Mouse (Mus musculus) G1E (cell line): ENCODE data around the gene Sh3rf1. TPM values are rescaled to one million over a fixed set of nuclear protein-coding genes. Genes with fewer than 3 reads are reported as not detected.

Experiments used
- ATAC-seq: 2 replicates; pipeline ENCODE4 v1.8.0; 2016; ENCODE audit warnings: mild to moderate bottlenecking; ENCODE audit not compliant: insufficient number of reproducible peaks, poor library complexity, low FRiP score, severe bottlenecking; ENCODE audit errors: extremely low read depth
- DNase-seq: peaks from one replicate; pipeline ENCODE4 v3.0.0; 2012; ENCODE audit warnings: low spot score
- H3K27me3 ChIP-seq: 2 replicates; pipeline ENCODE4 v1.6.1; 2012; ENCODE audit warnings: mild to moderate bottlenecking, low read length, inconsistent platforms; ENCODE audit not compliant: insufficient read depth
- H3K36me3 ChIP-seq: replicated peaks from 2 replicates; pipeline ENCODE3; 2012; ENCODE audit warnings: mild to moderate bottlenecking, inconsistent platforms
- H3K4me1 ChIP-seq: 2 replicates; pipeline ENCODE4 v1.6.1; 2012; ENCODE audit warnings: low read depth, low read length, inconsistent platforms, mixed read lengths; ENCODE audit not compliant: insufficient read depth
- H3K4me3 ChIP-seq: 2 replicates; pipeline ENCODE4 v1.5.1; 2012; ENCODE audit warnings: low read depth, mild to moderate bottlenecking, inconsistent platforms, low read length, moderate library complexity, mixed read lengths
- H3K9me3 ChIP-seq: replicated peaks from 2 replicates; pipeline ENCODE4 v1.6.1; 2012; ENCODE audit warnings: inconsistent platforms
- CTCF ChIP-seq: IDR thresholded peaks from 2 replicates; pipeline ENCODE4 v1.5.1; 2012; ENCODE audit warnings: low read depth, low read length, inconsistent platforms, mixed read lengths
- GATA1 ChIP-seq: IDR thresholded peaks from 2 replicates; pipeline ENCODE4 v1.6.1; 2012; ENCODE audit warnings: borderline replicate concordance, low read length, inconsistent platforms, mixed read lengths
- GATA2 ChIP-seq: IDR thresholded peaks from 2 replicates; pipeline ENCODE4 v1.6.1; 2012; ENCODE audit warnings: low read depth, low read length, inconsistent platforms, borderline replicate concordance
- POLR2AphosphoS5 ChIP-seq: IDR thresholded peaks from 2 replicates; pipeline ENCODE4 v1.6.1; 2012; ENCODE audit warnings: low read depth, low read length, inconsistent platforms; ENCODE audit not compliant: insufficient replicate concordance
- TAL1 ChIP-seq: conservative IDR thresholded peaks from 2 replicates; pipeline ENCODE4 v1.6.1; 2012; ENCODE audit warnings: low read depth, low read length, inconsistent platforms, mixed read lengths
- polyA plus RNA-seq: library from polyadenylated mRNA; stranded (reverse); fragments of >175 nt; gene quantifications from 2 replicates; pipeline ENCODE4 v1.2.3, GENCODE M21; 2012
- total RNA-seq, 2 experiments: library from RNA; stranded (forward) in 1 of 2; stranded (reverse) in 1 of 2; fragments of 200-1000 nt in 1 of 2; fragments of >200 nt in 1 of 2; fragmentation: Nextera tagmentation in 1 of 2; gene quantifications; 2 replicates each; pipeline ENCODE4 v1.2.3; 2014 to 2017

Gene Sh3rf1
- total and polyA plus RNA-seq, 3 experiments, result 2.3 to 4.0 (median 2.6) TPM

DNA sequence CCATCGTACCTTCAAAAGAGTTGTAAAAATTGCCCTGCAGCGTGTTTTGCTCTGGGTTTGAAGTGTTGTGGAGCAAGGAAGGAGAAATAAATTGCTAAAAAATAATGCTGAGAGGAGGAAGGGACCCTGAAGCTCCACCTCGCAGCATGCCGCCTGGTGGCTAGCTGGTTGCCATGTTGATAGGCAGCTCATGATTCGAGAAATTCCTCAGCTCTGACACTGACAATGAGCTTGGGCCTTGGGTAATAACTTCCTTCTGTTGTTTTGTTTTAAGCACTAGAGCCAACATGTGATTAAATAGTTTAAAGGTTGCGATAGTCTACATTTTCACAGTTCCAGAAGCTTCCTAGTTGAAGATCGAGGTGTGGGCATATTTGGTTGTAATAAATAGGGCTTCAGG lies 89.3 kb downstream of the Sh3rf1 start:
- peaks cover 3% of the 10 kb centered on the region for H3K4me1 ChIP-seq
- TF ChIP-seq POLR2AphosphoS5, result no peak
- H3K9me3 ChIP-seq, result no peaks in the 10 kb centered on the region
- ATAC-seq (no peak), DNase-seq (no peak)
- no peaks in the 10 kb centered on the region for H3K27me3 ChIP-seq
- no peaks in the 10 kb centered on the region for H3K36me3 ChIP-seq
- H3K4me3 ChIP-seq, result no peak overlapping the region

- Histone ChIP-seq H3K4me3 (no peak overlapping the region), H3K9me3 (no peaks in the 10 kb centered on the region), H3K4me1 (no peaks in the 10 kb centered on the region; the same call in 1 of the 2 replicates), H3K36me3 (no peaks in the 10 kb centered on the region), H3K27me3 (no peaks in the 10 kb centered on the region; the same call in 1 of the 2 replicates)
- no peak for DNase-seq
- ATAC-seq, result no peak
- TF ChIP-seq GATA2, result no peak
- TF ChIP-seq TAL1, result no peak
- no peak for TF ChIP-seq GATA1
- no peak for TF ChIP-seq CTCF
- TF ChIP-seq POLR2AphosphoS5, result no peak
Observed at GRCm38 (mm10) chr8:61316012-61316767, 92.5 kb downstream of the Sh3rf1 start.

DNA sequence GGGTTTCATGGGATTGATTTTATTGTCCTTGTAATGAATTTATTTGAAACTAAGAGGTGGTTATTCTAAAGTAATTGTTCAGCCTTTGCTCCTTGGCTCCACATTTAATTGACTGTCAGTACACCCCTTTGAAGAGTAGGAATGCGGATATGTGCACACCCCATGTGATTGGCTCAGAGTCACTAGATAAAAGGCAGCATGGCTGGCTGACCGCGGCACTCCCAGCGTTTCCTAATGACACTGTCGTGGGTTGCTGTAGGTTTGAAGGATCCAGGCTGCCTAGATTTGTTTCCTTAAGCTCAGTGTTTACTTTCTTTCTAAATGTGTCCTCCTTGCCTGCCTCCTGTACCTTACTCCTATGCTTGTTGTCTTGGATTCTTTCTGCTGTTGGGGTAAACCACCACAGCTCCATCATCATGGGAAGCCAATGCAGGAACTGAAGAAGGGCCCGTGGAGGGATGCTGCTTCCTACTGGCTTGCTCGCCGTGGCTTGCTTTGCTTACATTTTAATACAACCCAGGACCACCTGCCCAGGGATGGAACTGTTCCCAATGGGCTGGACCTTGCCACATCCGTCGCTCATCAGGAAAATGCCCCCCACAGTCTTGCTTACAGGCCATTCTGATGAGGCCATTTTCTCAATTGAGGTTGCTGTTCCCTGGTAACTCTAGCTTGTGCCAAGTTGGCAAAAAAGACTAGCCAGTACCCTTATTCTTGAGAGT lies 93.3 kb downstream of the Sh3rf1 start:
- H3K4me1 ChIP-seq, result no peaks in the 10 kb centered on the region; the same call in 1 of the 2 replicates
- DNase-seq (no peak), ATAC-seq (no peak)
- no peaks in the 10 kb centered on the region for H3K9me3 ChIP-seq
- TF ChIP-seq GATA2, result no peak
- no peak for TF ChIP-seq CTCF
- no peak for TF ChIP-seq GATA1
- no peak for TF ChIP-seq TAL1
- TF ChIP-seq POLR2AphosphoS5, result no peak
- H3K27me3 ChIP-seq, result no peaks in the 10 kb centered on the region; the same call in 1 of the 2 replicates
- no peak overlapping the region for H3K4me3 ChIP-seq
- no peaks in the 10 kb centered on the region for H3K36me3 ChIP-seq

GRCm38 (mm10) chr8:61317535-61318136 lies 94.0 kb downstream of the Sh3rf1 start:
- no peaks in the 10 kb centered on the region; the same call in 1 of the 2 replicates for H3K4me1 ChIP-seq
- H3K9me3 ChIP-seq, result no peaks in the 10 kb centered on the region
- H3K27me3 ChIP-seq, result peaks cover 4% of the 10 kb centered on the region; the same call in 1 of the 2 replicates
- no peak for DNase-seq
- no peaks in the 10 kb centered on the region for H3K36me3 ChIP-seq
- H3K4me3 ChIP-seq, result no peak overlapping the region
- no peak for ATAC-seq
- no peak for TF ChIP-seq GATA1
- TF ChIP-seq TAL1, result no peak
- TF ChIP-seq POLR2AphosphoS5, result no peak
- no peak for TF ChIP-seq GATA2
- no peak for TF ChIP-seq CTCF

DNA sequence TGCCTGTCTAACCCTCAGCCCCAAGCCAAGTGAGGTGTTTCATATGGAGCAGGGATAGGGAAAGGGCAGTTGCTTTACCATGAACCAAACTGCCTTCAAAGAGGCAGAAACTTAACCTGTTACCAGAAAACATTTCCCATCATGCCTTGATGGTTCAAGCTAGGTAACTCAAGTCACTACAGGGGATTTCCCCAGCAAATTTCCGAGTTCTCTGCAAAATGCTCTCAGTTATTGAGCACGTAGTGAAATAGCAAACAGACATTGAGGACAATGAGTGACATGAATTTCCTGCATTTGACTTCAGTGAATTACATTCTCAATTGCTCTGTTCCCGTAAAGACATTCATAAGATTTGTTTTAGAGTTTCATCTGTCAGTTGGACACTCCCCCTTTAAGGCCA lies 97.5 kb downstream of the Sh3rf1 start:
- TF ChIP-seq TAL1 (no peak), GATA1 (no peak), POLR2AphosphoS5 (no peak), GATA2 (no peak), CTCF (no peak)
- Histone ChIP-seq H3K4me3 (no peak overlapping the region), H3K36me3 (no peaks in the 10 kb centered on the region), H3K27me3 (peaks cover 4% of the 10 kb centered on the region; the same call in 1 of the 2 replicates), H3K4me1 (no peaks in the 10 kb centered on the region), H3K9me3 (no peaks in the 10 kb centered on the region)
- DNase-seq (no peak), ATAC-seq (no peak)

DNA sequence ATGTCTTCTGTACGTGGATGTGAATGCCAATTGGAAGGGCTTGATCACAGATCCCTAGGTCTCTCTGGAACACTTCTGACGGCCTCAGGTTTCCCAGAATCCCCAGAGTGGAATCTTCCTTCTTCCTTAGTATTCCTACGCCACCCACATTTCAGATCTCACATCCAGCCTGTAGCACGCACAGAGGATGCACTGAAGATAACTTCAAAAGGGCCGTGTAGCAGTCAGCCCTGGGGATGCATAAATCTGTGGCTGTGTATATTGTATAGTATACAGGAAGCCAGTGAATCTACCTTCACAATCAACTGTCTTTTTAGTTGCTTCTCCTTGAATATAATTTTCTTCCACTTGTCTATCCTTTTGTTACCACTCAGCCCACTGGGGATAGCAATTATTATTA lies 98.1 kb downstream of the Sh3rf1 start:
- Histone ChIP-seq H3K4me3 (no peak overlapping the region), H3K4me1 (no peaks in the 10 kb centered on the region), H3K36me3 (no peaks in the 10 kb centered on the region), H3K27me3 (peaks cover 4% of the 10 kb centered on the region; the same call in 1 of the 2 replicates), H3K9me3 (no peaks in the 10 kb centered on the region)
- no peak for ATAC-seq
- DNase-seq, result no peak
- TF ChIP-seq GATA2 (no peak), GATA1 (no peak), TAL1 (no peak)
